Mouse (Mus musculus): ENCODE data around the gene Aspg. TPM values are rescaled to one million over a fixed set of nuclear protein-coding genes. Genes with fewer than 3 reads are reported as not detected.

Aspg gene
- total and polyA plus RNA-seq, 3 experiments = 0.33 TPM; not detected in 2

DNA sequence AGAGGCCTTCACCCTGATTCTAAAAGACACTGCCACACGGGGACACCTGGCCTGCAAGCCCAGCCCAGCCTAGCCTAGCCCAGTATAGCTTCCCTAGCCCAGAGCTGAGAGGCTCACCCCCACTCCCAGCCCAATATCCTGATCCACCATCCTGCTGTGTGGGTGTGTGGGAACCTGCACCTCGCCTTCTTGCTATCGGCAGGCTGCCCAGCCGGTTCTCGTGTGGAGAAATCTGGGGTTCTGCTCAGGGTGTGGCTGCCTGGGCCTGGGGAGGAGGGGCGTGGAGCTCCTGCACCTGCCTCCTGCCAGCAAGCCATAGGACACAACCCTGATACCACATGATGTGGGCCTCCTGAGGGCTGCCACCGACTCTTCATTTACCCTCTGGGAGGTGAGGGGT is 11.2 kb downstream of the Aspg start:
- no peaks in the 10 kb centered on the region for H3K36me3 ChIP-seq (replicated peaks)
- H3K4me3 ChIP-seq (ENCODE audit: low read depth, low read length) = no peak overlapping the region
- 0 out of 2 replicates have a peak, but pooled peaks cover 3% of the 10 kb centered on the region for H3K4me1 ChIP-seq (ENCODE audit: insufficient read depth, low read depth, low read length)
- no peak for DNase-seq (ENCODE audit: low spot score)
- H3K27me3 ChIP-seq (ENCODE audit: insufficient read depth, low read length) = peaks cover 2% of the 10 kb centered on the region; the same call in 1 of the 2 replicates
- H3K9me3 ChIP-seq (replicated peaks) = no peaks in the 10 kb centered on the region
- TF ChIP-seq CTCF (IDR thresholded peaks at IDR 0.05; ENCODE audit: low read depth, low read length) = no peak
- TF ChIP-seq GATA2 (IDR thresholded peaks at IDR 0.05; ENCODE audit: borderline replicate concordance, low read depth, low read length) = no peak
- TF ChIP-seq TAL1 (conservative IDR thresholded peaks at IDR 0.05; ENCODE audit: low read depth, low read length) = no peak
- no peak for ATAC-seq (ENCODE audit: extremely low read depth, insufficient number of reproducible peaks, low FRiP score, poor library complexity, severe bottlenecking)

DNA sequence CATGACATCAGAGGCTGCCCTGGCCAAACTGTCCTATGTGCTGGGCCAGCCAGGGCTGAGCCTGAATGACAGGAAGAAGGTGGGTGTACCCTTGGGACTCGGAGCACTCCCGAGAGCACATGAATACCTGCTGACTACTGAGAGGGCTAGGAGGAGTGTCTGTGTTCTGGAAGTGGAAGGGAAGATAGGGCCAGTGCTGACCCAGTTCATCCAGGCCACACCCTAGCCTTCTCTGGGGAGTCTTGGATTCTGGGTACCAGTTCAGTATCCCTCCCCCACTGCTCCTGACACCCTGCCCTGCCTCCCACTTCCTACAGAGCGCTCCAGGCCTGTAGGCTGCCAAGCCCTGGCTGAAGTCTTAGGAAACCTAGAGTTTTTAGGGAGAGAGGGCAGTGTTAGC is 14.7 kb downstream of the Aspg start:
- DNase-seq (ENCODE audit: low spot score) = no peak
- no peak overlapping the region for H3K4me3 ChIP-seq (ENCODE audit: low read depth, low read length)
- H3K9me3 ChIP-seq (replicated peaks) = no peaks in the 10 kb centered on the region
- no peaks in the 10 kb centered on the region for H3K4me1 ChIP-seq (ENCODE audit: insufficient read depth, low read depth, low read length)
- peaks cover 2% of the 10 kb centered on the region; the same call in 1 of the 2 replicates for H3K27me3 ChIP-seq (ENCODE audit: insufficient read depth, low read length)
- TF ChIP-seq CTCF (IDR thresholded peaks at IDR 0.05; ENCODE audit: low read depth, low read length) = no peak
- TF ChIP-seq TAL1 (conservative IDR thresholded peaks at IDR 0.05; ENCODE audit: low read depth, low read length) = no peak
- no peak for TF ChIP-seq POLR2AphosphoS5 (IDR thresholded peaks at IDR 0.05; ENCODE audit: insufficient replicate concordance, low read depth, low read length)
- ATAC-seq (ENCODE audit: extremely low read depth, insufficient number of reproducible peaks, low FRiP score, poor library complexity, severe bottlenecking) = no peak
- no peaks in the 10 kb centered on the region for H3K36me3 ChIP-seq (replicated peaks)

DNA sequence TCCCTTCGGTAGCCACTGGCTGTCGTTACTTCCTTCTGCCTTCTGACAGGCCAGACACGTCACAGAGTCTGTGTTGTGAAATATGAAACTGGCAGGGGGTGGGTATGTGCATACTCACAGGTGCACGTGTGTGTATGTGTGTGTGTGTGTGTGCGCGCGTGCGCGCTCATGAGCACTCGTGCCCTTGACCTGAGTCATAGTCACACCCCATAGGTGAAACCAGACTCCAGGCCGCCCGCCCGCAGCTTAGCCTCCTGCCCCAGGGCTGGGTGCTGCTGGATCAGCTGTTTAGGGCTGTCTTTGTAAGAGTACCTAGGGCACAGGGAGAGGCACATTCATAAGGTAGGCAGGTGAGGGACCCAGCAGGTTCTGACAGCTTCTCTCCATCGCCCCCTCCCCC is 19.4 kb downstream of the Aspg start:
- no peaks in the 10 kb centered on the region for H3K4me1 ChIP-seq (ENCODE audit: insufficient read depth, low read depth, low read length)
- H3K9me3 ChIP-seq (replicated peaks) = peaks cover 5% of the 10 kb centered on the region
- no peaks in the 10 kb centered on the region for H3K36me3 ChIP-seq (replicated peaks)
- H3K4me3 ChIP-seq (ENCODE audit: low read depth, low read length) = no peak overlapping the region
- no peaks in the 10 kb centered on the region; the same call in 1 of the 2 replicates for H3K27me3 ChIP-seq (ENCODE audit: insufficient read depth, low read length)
- ATAC-seq (ENCODE audit: extremely low read depth, insufficient number of reproducible peaks, low FRiP score, poor library complexity, severe bottlenecking) (no peak), DNase-seq (ENCODE audit: low spot score) (no peak)
- TF ChIP-seq GATA1 (IDR thresholded peaks at IDR 0.05; ENCODE audit: borderline replicate concordance, low read length) (no peak), GATA2 (IDR thresholded peaks at IDR 0.05; ENCODE audit: borderline replicate concordance, low read depth, low read length) (no peak), CTCF (IDR thresholded peaks at IDR 0.05; ENCODE audit: low read depth, low read length) (no peak), TAL1 (conservative IDR thresholded peaks at IDR 0.05; ENCODE audit: low read depth, low read length) (no peak), POLR2AphosphoS5 (IDR thresholded peaks at IDR 0.05; ENCODE audit: insufficient replicate concordance, low read depth, low read length) (no peak)

DNA sequence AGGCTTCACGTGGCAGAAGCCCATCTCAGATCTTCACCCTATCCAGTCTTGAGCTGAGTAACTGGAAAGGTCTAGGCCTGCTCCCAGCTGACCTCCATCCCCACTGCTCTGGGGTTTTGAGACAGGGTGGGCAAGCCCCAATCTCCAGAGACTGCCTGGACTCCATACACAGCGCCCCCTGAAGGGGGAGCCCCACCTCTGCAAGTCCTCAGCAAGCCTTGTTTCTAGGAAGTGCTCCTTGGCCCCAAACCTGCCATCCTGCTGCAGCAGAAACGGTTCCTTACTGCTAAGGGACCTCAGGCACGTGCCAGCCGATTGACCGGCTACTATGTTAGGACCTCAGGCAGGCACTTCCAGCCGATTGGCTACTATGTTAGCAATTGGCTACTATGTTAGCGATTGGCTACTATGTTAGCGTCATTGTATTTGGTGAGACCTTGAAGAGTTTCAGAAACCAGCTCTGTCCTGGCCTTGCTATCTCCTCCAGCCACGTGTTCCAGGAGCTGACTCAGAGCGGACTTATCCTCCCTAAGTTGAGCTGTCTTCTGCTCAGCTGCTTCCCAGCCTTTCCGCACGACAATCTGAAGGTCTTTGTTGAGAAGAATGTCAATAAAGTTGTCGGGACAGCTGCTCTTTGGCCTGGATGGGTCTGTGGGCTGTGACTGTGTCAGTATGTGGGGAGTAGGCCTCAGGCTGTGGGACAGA is 20.6 kb downstream of the Aspg start:
- ATAC-seq (ENCODE audit: extremely low read depth, insufficient number of reproducible peaks, low FRiP score, poor library complexity, severe bottlenecking) = no peak
- Histone ChIP-seq H3K4me3 (ENCODE audit: low read depth, low read length) (no peak overlapping the region), H3K27me3 (ENCODE audit: insufficient read depth, low read length) (no peaks in the 10 kb centered on the region), H3K4me1 (ENCODE audit: insufficient read depth, low read depth, low read length) (no peaks in the 10 kb centered on the region), H3K9me3 (replicated peaks) (peaks cover 5% of the 10 kb centered on the region), H3K36me3 (replicated peaks) (no peaks in the 10 kb centered on the region)
- TF ChIP-seq TAL1 (conservative IDR thresholded peaks at IDR 0.05; ENCODE audit: low read depth, low read length) = no peak
- TF ChIP-seq GATA2 (IDR thresholded peaks at IDR 0.05; ENCODE audit: borderline replicate concordance, low read depth, low read length) = no peak
- TF ChIP-seq CTCF (IDR thresholded peaks at IDR 0.05; ENCODE audit: low read depth, low read length) = no peak; the same call in 1 of the 2 replicates
- no peak for TF ChIP-seq POLR2AphosphoS5 (IDR thresholded peaks at IDR 0.05; ENCODE audit: insufficient replicate concordance, low read depth, low read length)
- no peak for DNase-seq (ENCODE audit: low spot score)

DNA sequence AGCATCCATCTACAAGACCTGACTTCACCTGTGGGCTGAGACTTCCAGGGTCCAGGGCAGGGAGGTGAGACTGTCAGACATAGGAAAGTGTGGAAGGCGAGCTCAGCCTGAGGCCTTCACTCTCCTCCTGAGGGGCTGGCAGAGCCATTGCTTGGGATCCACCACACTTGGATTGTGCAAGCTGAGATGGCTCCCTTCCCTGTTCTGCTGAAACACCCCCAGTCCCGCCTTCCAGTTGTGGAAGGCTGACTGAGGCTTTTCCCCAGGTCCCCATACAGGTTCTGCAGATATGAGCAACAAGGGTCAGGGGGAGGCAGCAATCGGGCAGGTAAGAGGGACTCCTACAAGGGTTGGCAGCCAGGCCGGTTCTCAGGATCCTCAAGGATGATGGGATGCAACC is 22.0 kb downstream of the Aspg start:
- DNase-seq (ENCODE audit: low spot score) (no peak), ATAC-seq (ENCODE audit: extremely low read depth, insufficient number of reproducible peaks, low FRiP score, poor library complexity, severe bottlenecking) (no peak)
- no peak overlapping the region for H3K4me3 ChIP-seq (ENCODE audit: low read depth, low read length)
- TF ChIP-seq CTCF (IDR thresholded peaks at IDR 0.05; ENCODE audit: low read depth, low read length) = no peak
- no peak for TF ChIP-seq TAL1 (conservative IDR thresholded peaks at IDR 0.05; ENCODE audit: low read depth, low read length)
- no peak for TF ChIP-seq GATA1 (IDR thresholded peaks at IDR 0.05; ENCODE audit: borderline replicate concordance, low read length)
- TF ChIP-seq GATA2 (IDR thresholded peaks at IDR 0.05; ENCODE audit: borderline replicate concordance, low read depth, low read length) = no peak
- no peak for TF ChIP-seq POLR2AphosphoS5 (IDR thresholded peaks at IDR 0.05; ENCODE audit: insufficient replicate concordance, low read depth, low read length)
- no peaks in the 10 kb centered on the region for H3K36me3 ChIP-seq (replicated peaks)
- H3K27me3 ChIP-seq (ENCODE audit: insufficient read depth, low read length) = no peaks in the 10 kb centered on the region
- no peaks in the 10 kb centered on the region for H3K4me1 ChIP-seq (ENCODE audit: insufficient read depth, low read depth, low read length)
- peaks cover 5% of the 10 kb centered on the region for H3K9me3 ChIP-seq (replicated peaks)

DNA sequence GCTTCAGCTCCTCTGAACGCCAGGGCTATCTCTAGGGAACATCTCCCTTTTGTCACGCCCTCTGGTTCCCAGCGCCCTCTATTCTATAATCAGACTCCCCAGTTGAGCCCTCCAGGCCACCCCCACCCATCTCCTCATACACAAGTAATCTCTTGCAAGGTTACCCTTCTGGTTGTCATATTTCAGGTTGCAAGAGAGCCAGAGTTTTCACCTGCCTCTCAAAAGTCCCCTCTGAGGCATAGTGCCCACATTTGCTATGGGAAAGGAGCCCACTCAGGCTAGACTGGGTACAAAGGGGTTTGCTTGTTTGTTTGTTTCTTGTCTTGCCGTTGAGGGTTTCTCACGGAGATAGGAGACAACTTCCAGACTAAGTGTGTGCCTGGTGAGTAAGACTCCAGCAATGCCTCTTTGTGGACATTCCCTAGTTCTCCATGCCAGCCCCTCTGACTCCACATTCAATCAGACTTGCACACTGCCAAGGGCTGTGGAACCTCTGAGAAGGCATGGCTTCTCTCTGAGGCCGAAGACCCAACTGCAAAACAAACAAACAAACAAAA is 22.9 kb downstream of the Aspg start:
- Histone ChIP-seq H3K9me3 (replicated peaks) (peaks cover 5% of the 10 kb centered on the region), H3K4me1 (ENCODE audit: insufficient read depth, low read depth, low read length) (no peaks in the 10 kb centered on the region), H3K4me3 (ENCODE audit: low read depth, low read length) (no peak overlapping the region), H3K36me3 (replicated peaks) (no peaks in the 10 kb centered on the region), H3K27me3 (ENCODE audit: insufficient read depth, low read length) (no peaks in the 10 kb centered on the region)
- TF ChIP-seq CTCF (IDR thresholded peaks at IDR 0.05; ENCODE audit: low read depth, low read length) (no peak), GATA2 (IDR thresholded peaks at IDR 0.05; ENCODE audit: borderline replicate concordance, low read depth, low read length) (no peak), GATA1 (IDR thresholded peaks at IDR 0.05; ENCODE audit: borderline replicate concordance, low read length) (no peak), TAL1 (conservative IDR thresholded peaks at IDR 0.05; ENCODE audit: low read depth, low read length) (no peak), POLR2AphosphoS5 (IDR thresholded peaks at IDR 0.05; ENCODE audit: insufficient replicate concordance, low read depth, low read length) (no peak)
- DNase-seq (ENCODE audit: low spot score) (no peak), ATAC-seq (ENCODE audit: extremely low read depth, insufficient number of reproducible peaks, low FRiP score, poor library complexity, severe bottlenecking) (no peak)
